In genomic region chr12:99776497-99777139, GRCm38 (mm10) we compare ENCODE assay signal across 18 mouse cellular contexts.
DNase-seq lines count a peak whose midpoint lies in the region; ATAC-seq and TF ChIP-seq lines count a peak whose summit lies in the region.
"Had no signal": no experiment of that assay in that cellular context is flagged by ENCODE, and none has a peak within 500 bp of the region (broad histone marks: within the 10 kb centered on the region; RNA-seq: fewer than 3 reads in every experiment).

No protein-coding gene starts in this region.

- no peak for DNase-seq in frontal cortex, postnatal 36 days (ENCODE audit: low spot score in 2 of 2)
- no peak for DNase-seq in heart, adult 2 months
- DNase-seq in right cerebral cortex, adult 18-20 months: peak; percentile 8
- no peak for DNase-seq in right cerebral cortex, postnatal 4 days
- DNase-seq in thymus, postnatal 0 days (ENCODE audit: low spot score): no peak
- DNase-seq: adrenal gland, adult 2 months; kidney, adult 8-10 months; kidney, postnatal 14 days; liver, postnatal 0 days; lung, postnatal 10 days; retina, postnatal 1 day; thymus, postnatal 25 days had no signal

- H3K79me2 ChIP-seq in heart, adult 2 months (replicated peaks; ENCODE audit: control insufficient read depth, insufficient read depth, low read length): no peaks in the 10 kb centered on the region

- no peaks in the 10 kb centered on the region for H3K36me3 ChIP-seq in heart, embryonic 15.5 days
- H3K36me3 ChIP-seq in heart, adult 2 months (ENCODE audit: control insufficient read depth, insufficient read depth, low read length): no peaks in the 10 kb centered on the region
- H3K36me3 ChIP-seq: forebrain, embryonic 15.5 days; limb, embryonic 15.5 days; midbrain, embryonic 12.5 days had no signal

- no peaks in the 10 kb centered on the region for H3K27me3 ChIP-seq in heart, embryonic 15.5 days
- no peaks in the 10 kb centered on the region for H3K27me3 ChIP-seq in heart, adult 2 months (ENCODE audit: control insufficient read depth, insufficient read depth, low read length)
- H3K27me3 ChIP-seq: forebrain, embryonic 15.5 days; limb, embryonic 15.5 days; midbrain, embryonic 12.5 days had no signal

- H3K4me2 ChIP-seq in heart, embryonic 15.5 days: peak overlapping the region; percentile 14; the same call in 1 of the 2 replicates
- H3K4me2 ChIP-seq: forebrain, embryonic 15.5 days; limb, embryonic 15.5 days; midbrain, embryonic 12.5 days had no signal

- no peak for TF ChIP-seq EP300 in heart, adult 2 months (IDR thresholded peaks at IDR 0.05; ENCODE audit: insufficient read depth, low read depth, low read length)

- H3K4me3 ChIP-seq in heart, embryonic 15.5 days: no peak overlapping the region
- no peak overlapping the region for H3K4me3 ChIP-seq in heart, adult 2 months
- H3K4me3 ChIP-seq: forebrain, embryonic 15.5 days; limb, embryonic 15.5 days; midbrain, embryonic 12.5 days had no signal

- intact Hi-C loops in heart, adult 2 months (cut with DNase I): no loop called here

- TF ChIP-seq POLR2A in heart, adult 2 months (IDR thresholded peaks at IDR 0.05; ENCODE audit: insufficient read depth, low read depth, low read length): no peak

- peaks cover 9% of the 10 kb centered on the region; the same call in 1 of the 2 replicates for H3K4me1 ChIP-seq in heart, embryonic 15.5 days (replicated peaks)
- no peaks in the 10 kb centered on the region; the same call in 1 of the 2 replicates for H3K4me1 ChIP-seq in heart, adult 2 months (ENCODE audit: control insufficient read depth, insufficient read depth, low read length)

- H3K9ac ChIP-seq in heart, embryonic 15.5 days: no peak overlapping the region
- H3K9ac ChIP-seq in heart, adult 2 months (ENCODE audit: low read depth, low read length): no peak overlapping the region
- H3K9ac ChIP-seq: forebrain, embryonic 15.5 days; limb, embryonic 15.5 days; liver, postnatal 0 days; midbrain, embryonic 12.5 days had no signal

- ATAC-seq in frontal cortex, adult (ENCODE audit: low TSS enrichment): peak; percentile 69
- no peak for ATAC-seq in heart, embryonic 15.5 days (replicated peaks; ENCODE audit: insufficient number of reproducible peaks, insufficient read depth, low FRiP score, low read depth)
- ATAC-seq: forebrain, embryonic 15.5 days; liver, postnatal 0 days had no signal

- WGBS in heart, embryonic 15.5 days: 41% methylated on average over 8 of the region's 8 CpGs
- 70% methylated on average over 8 of the region's 8 CpGs for WGBS in heart, adult 2 months

- no peak for TF ChIP-seq CTCF in heart, adult 2 months (IDR thresholded peaks at IDR 0.05)

- no peaks in the 10 kb centered on the region for H3K9me3 ChIP-seq in heart, embryonic 15.5 days (replicated peaks)
- H3K9me3 ChIP-seq: forebrain, embryonic 15.5 days; limb, embryonic 15.5 days; midbrain, embryonic 12.5 days had no signal

- H3K27ac ChIP-seq in heart, embryonic 15.5 days: no peak overlapping the region
- no peak overlapping the region for H3K27ac ChIP-seq in heart, adult 2 months
- H3K27ac ChIP-seq: forebrain, embryonic 15.5 days; limb, embryonic 15.5 days; midbrain, embryonic 12.5 days; stomach, postnatal 0 days had no signal
